Mouse (Mus musculus): ENCODE data around the gene Prr7. TPM values are rescaled to one million over a fixed set of nuclear protein-coding genes. Genes with fewer than 3 reads are reported as not detected.

The Prr7 gene
- total RNA-seq, 2 experiments from 2014 or later = 2.1 to 2.5 TPM

DNA sequence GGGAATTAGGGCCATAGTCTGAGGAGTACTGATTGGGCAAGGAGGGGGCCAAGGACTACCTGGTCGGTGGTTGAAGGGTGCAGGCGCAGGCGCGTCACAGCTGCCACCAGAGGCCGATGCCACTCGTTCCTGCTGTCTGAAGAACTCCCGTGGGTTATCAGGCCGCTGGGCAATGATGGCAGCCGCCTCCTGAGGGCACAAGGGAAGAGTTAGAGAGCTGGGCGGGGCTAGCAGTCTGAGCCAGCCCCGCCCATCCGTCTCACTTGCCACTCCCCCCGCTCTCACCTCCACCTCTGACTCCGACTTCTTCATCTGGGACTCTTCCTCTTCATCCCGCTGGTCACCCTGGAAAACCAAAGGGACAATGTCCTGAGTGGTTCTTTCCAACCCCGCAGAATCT lies 13.4 kb downstream of the Prr7 start:
- no peak for DNase-seq

DNA sequence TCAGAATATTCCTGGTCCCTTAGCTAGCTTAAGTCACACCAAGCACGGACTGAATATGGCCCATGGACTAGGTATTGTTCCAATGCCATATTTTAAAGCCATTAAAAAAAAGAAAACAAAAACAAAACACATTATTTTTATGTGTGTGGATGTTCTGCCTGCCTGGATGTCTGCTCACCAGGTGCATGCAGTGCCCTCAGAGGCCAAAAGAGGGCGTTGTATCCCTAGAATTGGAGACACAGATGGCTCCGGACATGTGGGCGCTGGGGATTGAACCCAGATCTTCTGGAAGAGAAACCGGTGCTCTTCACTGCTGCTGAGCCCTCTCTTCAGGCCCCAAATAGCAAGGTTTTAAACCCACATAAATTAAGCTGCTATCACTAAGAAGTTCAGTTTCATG lies 14.0 kb downstream of the Prr7 start:
- no peak for DNase-seq

DNA sequence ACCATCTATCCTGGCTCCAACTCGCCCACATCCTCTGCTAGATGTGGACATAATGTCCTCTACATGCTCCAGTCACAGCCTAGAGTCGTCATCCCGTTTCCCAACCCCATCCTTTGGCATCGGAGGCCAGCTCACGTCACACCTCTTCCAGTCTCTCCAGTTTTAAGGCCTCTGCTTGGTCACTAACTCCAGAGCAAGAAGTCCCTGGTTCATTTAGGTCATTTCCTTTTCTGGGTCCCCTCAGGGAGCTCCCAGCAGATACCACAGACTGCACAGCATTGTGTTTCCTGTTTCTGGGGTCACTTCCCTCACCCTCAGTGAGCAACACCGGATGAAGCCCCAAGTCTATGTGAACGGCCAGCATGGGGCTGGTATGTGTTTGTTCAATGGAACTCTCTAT lies 14.9 kb downstream of the Prr7 start:
- DNase-seq = no peak

DNA sequence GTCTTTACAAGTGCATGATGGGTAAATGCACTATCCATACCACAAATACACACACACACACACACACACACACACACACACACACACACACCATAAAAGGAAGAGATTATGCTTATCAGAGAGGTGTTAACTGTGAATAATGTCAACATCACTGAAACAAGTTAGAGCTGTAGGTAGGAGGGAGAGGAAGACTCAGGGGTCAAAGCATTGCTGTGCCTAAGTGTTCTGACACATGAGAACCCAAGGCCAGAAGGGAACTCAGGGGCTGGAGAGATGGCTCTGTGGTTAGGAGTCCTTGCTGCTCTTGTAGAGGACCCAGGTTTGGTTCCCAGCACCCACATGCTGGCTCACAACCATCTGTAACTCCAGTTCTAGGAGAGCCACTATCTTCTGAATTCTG lies 15.9 kb downstream of the Prr7 start:
- DNase-seq = no peak

DNA sequence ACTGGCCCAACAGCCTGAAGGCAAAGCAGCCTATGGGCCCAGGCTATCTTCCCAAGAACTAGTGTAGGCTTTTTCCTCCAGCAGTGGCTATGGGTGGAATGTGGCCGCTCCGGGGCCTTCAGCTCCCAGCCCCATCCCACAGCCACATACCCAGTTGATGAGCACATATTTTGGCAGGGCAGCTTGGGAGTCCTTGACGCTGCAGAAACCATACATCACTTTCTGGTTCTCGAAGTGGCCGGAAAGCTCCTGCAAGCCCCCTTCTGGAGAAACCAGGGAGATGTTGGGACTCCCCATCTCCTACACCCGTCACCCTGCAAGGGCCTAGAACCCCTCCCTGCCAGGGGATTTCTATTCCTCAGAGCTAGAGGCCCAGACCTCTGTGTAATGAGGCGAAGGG lies 18.5 kb downstream of the Prr7 start:
- DNase-seq = no peak

DNA sequence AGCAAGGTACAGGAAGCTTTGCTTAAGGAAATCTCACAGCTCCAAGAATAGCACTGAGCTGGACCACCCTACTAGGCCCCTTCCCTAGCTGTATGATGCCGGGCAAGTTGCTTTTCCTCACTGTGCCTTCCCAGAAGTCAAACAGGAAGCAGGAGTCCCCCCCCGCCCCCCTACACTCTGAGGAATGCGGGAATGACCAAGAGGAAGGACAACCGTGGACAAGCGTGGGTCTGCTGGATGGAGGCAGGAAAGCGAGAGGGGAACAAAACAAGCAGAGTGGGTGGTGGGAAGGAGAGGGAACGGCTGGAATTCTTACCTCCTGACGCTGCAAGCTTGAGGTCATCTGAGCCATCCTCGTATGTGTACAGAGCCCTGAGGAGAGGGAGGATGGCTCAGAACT lies 19.0 kb downstream of the Prr7 start:
- DNase-seq = no peak

DNA sequence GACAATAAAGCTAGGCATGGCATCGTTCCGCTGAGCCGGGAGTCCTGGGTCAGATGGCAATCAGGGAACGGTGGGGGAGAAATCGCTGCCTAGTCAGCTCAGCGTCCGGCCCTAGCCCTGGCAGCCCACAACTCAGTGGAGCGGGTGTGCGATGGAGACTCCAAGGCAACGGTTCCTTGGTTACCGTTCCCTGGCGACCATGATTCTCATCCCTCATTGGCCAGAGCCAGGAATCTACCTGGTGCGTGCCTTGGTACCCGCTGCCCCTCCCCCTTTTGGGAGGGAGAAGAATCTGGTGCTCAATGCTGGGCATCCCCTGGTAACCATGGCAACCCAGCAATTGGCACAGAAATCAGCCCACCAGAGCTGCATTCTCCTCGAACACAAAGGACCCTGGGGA lies 19.5 kb downstream of the Prr7 start:
- no peak for DNase-seq

DNA sequence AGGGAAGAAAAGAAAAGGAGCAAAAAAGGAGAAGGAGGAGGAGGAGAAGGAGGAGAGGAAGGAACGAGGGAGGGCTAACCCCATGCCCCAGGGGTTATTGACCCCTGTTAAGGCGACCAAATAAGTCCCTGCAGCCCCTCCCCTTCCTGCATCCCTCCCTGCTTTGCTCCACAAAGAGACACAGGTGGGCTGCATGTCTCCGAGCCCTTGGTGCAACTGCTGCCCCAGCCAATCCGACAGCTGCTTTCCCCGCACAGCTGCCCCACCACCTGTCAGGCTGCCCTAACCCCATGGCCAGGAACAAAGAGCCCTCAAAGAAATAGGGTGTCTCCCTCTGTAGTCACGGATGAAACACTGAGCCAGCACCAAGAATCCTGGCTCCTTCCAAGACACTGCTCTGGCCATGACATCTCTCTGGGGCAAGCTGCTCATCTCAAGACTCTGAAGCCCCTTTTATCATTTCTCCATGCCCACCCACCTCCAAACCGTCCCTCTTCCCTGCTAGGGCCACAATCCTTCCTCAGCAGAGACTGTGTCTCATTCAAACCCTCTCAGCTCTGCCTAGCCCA lies 20.5 kb downstream of the Prr7 start:
- DNase-seq = no peak

DNA sequence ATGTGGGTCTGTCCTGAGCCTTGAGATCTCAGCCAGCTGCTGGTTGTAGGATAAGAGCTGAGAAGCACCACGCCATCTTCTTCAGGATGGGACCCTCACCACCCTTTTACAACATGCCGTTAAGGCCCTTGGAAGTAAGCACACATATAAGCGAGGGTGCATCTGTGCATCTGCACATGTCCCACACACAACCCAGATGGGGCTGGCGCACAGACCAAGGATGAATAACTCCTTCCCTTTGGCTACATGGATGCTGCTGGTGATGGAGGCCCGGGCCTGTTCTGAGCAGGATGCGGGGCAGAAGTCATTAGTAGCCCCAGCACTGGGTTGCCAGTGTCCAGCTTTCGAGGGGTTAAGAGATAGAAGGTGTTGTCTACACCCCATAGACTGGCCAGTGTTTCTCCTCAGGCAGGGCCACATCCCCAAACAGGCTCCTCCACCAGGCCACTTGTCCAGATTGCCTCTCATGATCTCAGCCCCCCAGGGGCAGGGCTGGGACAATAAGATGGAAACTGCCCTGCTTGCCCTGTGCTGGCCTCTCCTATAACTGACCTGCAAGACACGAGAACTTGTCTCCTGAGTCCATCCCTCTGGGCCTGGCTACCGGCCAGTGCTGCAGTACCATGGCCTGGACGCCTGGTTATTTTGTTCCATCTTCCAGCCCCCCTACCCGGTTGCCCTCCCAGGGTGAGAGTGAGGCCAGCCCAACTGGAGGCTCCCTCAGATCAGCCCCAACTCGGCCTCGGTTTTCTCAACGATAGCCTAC lies 22.1 kb downstream of the Prr7 start:
- peak; percentile 64 for DNase-seq

DNA sequence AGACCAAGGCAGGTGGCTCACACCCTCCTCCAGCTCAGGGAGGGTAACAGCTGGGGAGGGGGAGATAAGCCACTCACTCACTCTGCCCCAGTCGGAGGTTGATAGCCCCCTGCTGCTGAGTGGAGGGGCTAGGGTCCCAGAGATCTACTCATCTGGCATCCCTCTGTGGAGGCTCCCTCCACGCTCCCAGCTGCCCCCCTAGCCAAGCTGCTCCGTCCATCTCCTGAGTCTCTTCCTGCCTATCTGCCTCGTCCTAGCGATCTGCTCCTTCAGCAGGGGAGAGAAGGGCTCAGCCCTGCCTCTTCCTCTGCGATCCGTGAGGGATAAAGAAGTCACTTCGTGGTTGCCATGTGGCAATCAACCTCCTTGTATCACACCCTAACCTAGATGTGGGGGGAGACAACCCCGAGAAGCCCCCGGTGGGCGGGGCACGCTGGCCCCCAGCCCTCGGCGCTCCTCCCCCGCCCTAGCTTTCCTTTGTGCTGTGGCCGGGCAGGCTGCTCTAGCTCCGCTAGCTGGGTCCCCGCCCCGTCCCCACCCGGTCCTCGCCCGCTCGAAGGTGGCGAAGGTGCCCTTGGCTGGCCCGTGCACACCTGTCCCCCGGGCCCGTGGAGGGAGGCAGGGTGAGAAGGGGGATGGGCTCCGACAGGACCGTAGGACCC lies 23.0 kb downstream of the Prr7 start:
- DNase-seq = peak; percentile 54

DNA sequence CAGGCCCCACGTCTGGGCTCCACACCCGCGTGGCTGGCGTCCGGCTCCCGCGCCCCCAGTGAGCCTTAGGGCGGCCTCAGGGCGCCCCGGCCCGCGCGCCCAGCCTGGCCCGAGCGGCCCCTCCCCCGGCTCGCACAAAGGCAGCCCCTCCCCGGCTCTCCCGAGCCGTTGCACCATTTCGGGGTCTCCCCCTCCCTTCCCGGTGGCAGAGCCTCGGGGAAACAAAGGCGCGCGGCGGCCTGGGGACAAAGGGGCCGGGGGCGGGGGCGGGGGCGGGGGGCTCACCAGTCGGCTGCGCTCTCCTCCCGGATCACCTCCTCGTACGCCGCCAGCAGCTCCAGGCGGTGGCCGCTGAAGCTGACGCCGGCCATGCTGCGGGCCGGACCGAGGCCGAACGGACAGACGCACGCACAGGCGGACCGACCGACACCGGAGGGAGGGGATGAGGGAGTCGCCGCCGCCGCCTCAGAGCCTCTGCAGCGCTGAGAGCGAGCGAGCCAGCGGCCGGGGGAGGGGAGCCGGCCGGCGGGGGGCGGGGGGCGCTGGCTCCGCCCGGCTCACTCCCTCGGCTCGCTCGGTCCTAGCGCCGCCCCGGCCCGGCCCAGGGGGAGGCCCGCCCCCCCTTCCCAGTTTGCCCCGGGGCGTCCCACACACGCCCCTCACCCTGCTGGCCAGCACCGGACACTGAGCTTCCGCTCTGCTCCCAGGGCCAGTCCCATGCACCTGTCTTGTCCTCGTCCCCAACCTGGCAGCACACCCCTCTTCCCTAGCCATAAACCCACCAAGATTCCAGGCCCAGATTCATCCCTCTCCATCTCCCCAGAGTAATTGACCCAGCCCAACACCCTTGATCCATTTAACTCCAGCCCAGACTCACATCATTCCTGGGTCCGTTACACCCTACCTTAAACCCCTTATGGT lies 23.8 kb downstream of the Prr7 start, which contains the start of gene Dbn1:
Gene Dbn1 (minus strand): TSS at position 534 of the 921 bp plus-strand sequence.
- peak; percentile 70 for DNase-seq

DNA sequence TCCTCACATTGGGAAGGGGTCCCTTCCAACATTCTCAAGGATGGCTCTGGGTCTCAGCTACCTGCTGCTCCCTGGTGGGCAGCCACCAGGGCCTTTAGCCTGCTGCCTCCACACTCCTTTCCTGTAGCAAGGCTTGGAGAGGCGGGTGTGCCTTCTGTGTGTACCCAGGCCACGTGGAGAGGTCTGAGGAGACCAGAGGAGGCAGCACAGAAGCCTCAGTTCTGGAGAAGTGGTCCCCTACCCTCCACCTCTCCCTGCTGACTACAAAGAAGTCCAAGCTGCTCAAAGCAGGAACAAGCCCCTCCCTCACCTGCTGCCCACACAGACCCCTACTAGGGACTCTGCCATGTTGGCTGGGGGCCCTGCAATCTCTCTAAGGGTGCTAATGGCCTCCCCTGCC lies 30.2 kb downstream of the Prr7 start:
- no peak for DNase-seq

DNA sequence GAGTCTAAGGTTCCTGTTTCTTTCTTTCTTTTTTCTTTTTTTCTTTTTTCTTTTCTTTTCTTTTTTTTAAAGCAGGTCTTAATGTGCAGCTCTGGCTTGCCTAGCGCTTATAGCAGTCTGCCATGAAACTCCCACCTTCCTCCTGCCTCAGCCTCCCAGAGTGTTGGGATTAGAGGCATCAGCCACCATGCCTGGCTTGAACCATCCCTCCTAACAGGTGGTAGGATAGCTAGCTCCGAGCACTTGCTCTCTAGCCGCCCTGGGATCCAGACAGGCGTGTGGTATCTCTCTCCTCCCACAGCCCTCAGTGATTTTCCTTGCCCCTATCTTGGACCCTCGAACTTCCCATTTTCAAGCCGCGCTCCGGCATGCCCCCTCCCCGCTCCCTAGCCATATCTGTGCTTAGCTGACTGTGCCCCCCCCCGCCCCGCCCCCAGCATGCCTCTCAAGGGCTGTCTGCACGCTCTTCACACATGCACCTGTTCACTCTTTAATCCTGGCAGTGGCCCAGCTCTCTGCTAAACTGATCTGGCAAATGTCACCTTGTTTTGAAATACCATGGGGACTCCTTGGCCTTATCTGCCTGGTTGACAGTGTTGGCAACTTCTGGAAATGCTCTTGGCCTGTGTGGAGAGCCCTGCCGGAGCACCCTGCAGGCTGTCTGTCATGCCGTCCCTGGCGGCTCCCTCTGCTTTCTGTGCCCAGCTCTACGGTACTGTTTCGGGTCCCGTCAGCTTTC lies 31.0 kb downstream of the Prr7 start:
- DNase-seq = peak; percentile 60

DNA sequence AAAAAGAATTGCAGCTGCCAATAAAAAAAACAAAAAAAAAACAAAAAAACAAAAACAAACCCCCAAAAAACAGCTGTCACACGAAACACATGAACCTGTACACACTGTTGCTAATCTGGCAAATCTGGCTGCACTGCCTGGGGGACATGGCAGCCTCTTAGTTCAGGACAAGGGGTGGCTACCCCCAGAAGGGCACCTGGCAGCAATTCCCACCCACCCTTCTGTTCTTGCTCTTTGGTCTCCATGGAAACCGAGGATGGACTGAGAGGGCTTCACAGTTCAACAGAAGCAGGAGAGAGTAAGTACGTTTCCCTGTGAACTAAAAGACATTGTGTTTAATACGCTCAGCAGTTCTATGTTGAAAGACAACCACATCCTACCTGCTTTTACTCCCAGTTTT lies 31.6 kb downstream of the Prr7 start:
- DNase-seq = no peak

DNA sequence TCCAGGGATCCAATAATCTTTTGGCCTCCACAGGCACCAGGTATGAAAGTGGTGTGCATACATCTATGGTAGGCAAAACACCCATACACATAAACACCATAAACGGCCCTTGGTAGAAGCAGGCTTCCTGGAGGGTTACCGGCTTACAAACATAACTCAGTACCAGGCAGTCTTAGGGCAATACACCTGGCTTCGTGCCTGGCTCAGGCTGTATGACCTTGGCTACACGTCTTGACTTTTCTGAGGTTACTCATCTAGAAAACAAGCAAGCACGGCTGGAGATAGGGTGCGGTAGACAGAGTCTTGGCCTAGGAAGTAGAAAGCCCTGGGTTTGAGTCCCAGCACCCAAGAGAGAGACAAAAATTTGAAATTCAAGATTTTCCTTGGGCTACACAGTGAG lies 32.6 kb downstream of the Prr7 start:
- no peak for DNase-seq

DNA sequence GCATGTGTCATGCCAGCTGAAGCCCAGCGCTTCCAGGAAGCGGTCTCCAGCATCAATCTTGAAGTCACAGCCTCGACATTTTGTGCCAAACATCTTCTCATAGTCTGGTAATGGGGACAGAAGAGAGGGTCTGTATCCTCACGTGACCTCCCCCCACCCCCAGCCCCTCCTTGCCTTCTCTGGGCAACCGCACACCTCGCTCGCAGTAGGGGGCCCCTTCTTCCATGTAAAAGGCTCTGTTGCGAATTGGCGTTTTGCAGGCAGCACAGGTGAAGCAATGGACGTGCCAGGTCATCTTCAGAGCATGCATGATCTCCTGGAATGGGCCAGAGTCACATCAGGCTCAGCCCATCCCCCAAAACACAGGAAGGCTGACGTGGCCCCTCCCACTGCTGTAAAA lies 34.8 kb downstream of the Prr7 start:
- DNase-seq = no peak

DNA sequence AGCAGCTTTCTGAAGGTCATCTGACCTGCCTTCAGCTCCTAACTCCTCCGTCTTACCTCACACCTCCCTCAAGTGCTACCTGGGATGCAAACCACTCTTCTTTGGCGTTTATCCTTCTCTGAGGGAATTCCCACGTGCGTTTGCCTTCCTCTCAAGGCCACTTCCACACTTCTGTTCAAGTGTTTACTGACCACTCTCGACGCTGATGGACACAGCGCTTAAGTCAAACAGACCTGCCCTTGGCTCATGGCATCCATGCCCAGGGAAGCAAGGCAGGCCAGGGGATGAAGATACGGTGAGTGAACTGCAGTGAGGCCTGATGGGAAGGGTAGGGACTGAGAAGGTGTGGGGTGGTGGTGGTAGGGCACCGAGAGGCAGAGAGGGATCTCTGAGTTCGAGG lies 36.5 kb downstream of the Prr7 start:
- no peak for DNase-seq

DNA sequence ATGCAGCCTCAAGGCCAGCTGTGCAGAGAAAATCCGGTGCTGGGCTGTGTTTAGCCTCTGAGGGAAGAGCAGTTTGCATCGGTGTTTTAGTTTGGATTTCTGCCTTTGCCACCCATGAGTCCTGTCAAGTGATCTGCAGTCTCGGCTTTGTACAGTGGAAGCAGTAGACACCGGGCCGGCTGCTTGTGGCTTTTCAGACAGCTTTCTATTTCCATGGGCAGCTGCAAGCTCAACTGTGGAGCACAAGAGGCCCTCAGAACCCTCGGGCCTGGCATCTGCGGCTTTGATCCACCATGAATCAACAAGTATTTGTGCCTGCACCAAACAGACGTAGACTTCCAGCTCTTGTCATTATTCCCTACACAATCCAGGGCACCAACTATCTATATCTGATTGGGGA lies 38.3 kb downstream of the Prr7 start:
- DNase-seq = no peak

DNA sequence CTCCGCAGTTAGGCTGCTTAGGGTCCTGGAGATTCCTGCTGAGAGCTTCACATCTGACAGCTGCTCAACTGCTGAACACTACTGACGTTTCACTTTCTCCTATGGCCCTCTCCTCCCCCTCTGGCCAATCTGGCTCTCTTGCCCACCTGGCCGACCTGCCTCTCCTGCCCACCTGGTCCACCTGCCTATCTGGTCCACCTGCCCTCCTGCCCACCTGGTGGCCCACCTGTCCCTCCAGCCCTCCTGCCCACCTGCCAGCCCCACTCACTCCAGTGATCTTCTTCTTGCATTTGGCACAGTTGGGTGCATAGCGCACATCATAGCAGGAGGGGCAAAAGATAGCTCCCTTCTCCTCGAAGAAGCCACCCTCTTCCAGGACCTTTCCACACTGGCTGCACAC lies 40.3 kb downstream of the Prr7 start:
- no peak for DNase-seq

DNA sequence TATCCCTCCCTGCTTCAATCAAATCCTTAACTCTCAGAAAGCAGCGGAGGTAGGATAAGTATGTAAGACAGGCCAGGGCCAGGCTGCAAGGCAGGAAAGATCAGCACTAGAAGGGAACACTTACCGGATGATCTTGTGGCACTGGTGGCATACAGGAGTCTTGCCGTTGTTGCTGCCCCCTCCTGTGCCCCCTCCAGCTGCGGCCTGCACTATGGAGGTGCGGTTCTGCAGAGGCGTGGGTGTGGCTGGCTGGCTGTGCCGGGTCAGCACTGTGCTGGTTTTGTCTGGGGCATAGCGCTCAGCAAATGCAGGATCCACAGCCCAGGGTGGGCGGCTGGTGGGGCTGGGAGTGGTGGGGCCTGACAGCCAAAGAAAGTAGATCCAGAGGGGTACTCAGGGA lies 41.7 kb downstream of the Prr7 start:
- DNase-seq = no peak

DNA sequence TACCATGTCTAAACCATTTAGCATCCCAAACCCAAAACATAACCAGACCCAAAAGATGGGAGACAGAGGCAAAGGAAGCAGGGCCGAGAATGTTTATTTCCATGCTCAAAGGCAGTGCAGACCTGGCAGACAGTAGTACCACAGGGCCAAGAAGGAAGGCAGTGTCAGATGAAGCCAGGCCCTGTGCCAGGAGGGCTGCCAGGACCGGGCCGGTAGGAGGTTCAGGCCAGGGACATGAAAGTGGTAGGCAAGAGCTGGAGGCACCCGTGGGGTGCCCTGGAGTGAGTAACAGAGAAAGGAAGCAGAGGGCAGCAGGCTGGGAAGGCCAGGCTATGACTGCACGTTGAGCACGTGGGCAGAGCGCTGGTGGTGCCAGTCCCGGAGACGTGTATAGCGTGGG lies 42.6 kb downstream of the Prr7 start:
- DNase-seq = peak; percentile 71

DNA sequence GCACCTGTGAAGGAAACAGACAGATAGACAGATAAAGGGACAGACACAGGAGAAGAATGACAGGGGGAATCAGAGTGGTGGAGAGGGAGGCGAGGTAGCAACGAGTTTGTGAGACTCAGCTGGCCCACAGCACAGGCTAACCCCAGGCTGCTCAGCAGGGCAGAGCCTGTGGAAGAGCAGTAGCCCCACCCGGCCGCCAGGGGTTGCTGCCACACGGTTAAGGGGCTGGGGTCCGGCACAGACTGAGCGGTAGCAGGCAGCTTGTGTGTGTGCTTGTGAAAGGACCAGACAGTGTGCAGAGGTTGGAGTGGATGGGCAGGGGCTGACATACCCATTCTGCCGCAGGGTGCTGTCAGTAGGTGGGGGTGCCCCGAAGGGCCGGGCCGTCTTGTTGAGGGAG lies 43.8 kb downstream of the Prr7 start:
- DNase-seq = no peak

Measured in gastrocnemius, postnatal 10 days (tissue).